Comparison of ENCODE assay signal across 7 mouse cellular contexts in genomic region chr3:88624951-88625350, GRCm38 (mm10). TPM values are rescaled to one million over a fixed set of nuclear protein-coding genes. Genes with fewer than 3 reads are reported as not detected.
DNase-seq lines count a peak whose midpoint lies in the region; ATAC-seq and TF ChIP-seq lines count a peak whose summit lies in the region.

No protein-coding gene starts in this region.

- peak overlapping the region; percentile 79 for H3K4me2 ChIP-seq in hindbrain, embryonic 12.5 days (replicated peaks)
- peak overlapping the region; percentile 94 for H3K4me2 ChIP-seq in midbrain, embryonic 16.5 days (ENCODE audit: low read length)

- no peak for ATAC-seq in megakaryocyte, adult 5-6 weeks (ENCODE audit: poor library complexity, severe bottlenecking)
- ATAC-seq in hindbrain, embryonic 12.5 days (ENCODE audit: low FRiP score), result no peak
- ATAC-seq in midbrain, embryonic 16.5 days, result no peak

- peaks cover 48% of the 10 kb centered on the region for H3K36me3 ChIP-seq in megakaryocyte, embryonic 14.5 days (replicated peaks; ENCODE audit: low read length)
- H3K36me3 ChIP-seq in hindbrain, embryonic 12.5 days, result peaks cover 25% of the 10 kb centered on the region
- 0 out of 2 replicates have a peak, but pooled peaks cover 2% of the 10 kb centered on the region for H3K36me3 ChIP-seq in midbrain, embryonic 16.5 days (ENCODE audit: control insufficient read depth, insufficient read depth, low read length)

- no peak for DNase-seq in c-Kit-positive CD71-positive TER-119-positive erythroid progenitor cells, embryonic 14.5 days (ENCODE audit: low spot score)
- no peak for DNase-seq in ovary, postnatal 14 days (ENCODE audit: low spot score)

- H3K9ac ChIP-seq in hindbrain, embryonic 12.5 days, result peak overlapping the region; percentile 89
- peak overlapping the region; percentile 96 for H3K9ac ChIP-seq in midbrain, embryonic 16.5 days (ENCODE audit: low read depth, low read length)

- H3K4me3 ChIP-seq in megakaryocyte, embryonic 14.5 days (replicated peaks), result peak overlapping the region; percentile 96
- no peak overlapping the region for H3K4me3 ChIP-seq in embryonic fibroblast, embryonic 13.5 days (ENCODE audit: insufficient read depth, low read length)
- H3K4me3 ChIP-seq in hindbrain, embryonic 12.5 days, result peak overlapping the region; percentile 78
- H3K4me3 ChIP-seq in midbrain, embryonic 16.5 days (ENCODE audit: low read depth, low read length), result peak overlapping the region; percentile 93

- peaks cover 87% of the 10 kb centered on the region for H3K4me1 ChIP-seq in megakaryocyte, embryonic 14.5 days
- H3K4me1 ChIP-seq in embryonic fibroblast, embryonic 13.5 days (ENCODE audit: control insufficient read depth, insufficient read depth, low read length), result peaks cover 19% of the 10 kb centered on the region; the same call in 1 of the 2 replicates
- H3K4me1 ChIP-seq in hindbrain, embryonic 12.5 days, result peaks cover 62% of the 10 kb centered on the region
- peaks cover 49% of the 10 kb centered on the region for H3K4me1 ChIP-seq in midbrain, embryonic 16.5 days (ENCODE audit: control insufficient read depth, insufficient read depth, low read length)

- H3K9me3 ChIP-seq in megakaryocyte, embryonic 14.5 days, result no peaks in the 10 kb centered on the region
- no peaks in the 10 kb centered on the region for H3K9me3 ChIP-seq in hindbrain, embryonic 12.5 days (replicated peaks)
- no peaks in the 10 kb centered on the region for H3K9me3 ChIP-seq in midbrain, embryonic 16.5 days (replicated peaks; ENCODE audit: control insufficient read depth, low read length, poor library complexity, severe bottlenecking)

- WGBS in hindbrain, embryonic 12.5 days, result 42% methylated on average over 2 of the region's 2 CpGs
- whole genome bisulfite sequencing in midbrain, embryonic 16.5 days, result 28% methylated on average over 2 of the region's 2 CpGs

- TF ChIP-seq CTCF in embryonic fibroblast, embryonic 13.5 days (IDR thresholded peaks at IDR 0.05; ENCODE audit: borderline replicate concordance, insufficient read depth, low read length), result no peak

- TF ChIP-seq POLR2A in embryonic fibroblast, embryonic 13.5 days (IDR thresholded peaks at IDR 0.05; ENCODE audit: low read depth, low read length), result peak; percentile 45; the same call in 1 of the 2 replicates

- H3K27ac ChIP-seq in embryonic fibroblast, embryonic 13.5 days (ENCODE audit: insufficient read depth, low read length), result peak overlapping the region; percentile 96
- H3K27ac ChIP-seq in hindbrain, embryonic 12.5 days, result peak overlapping the region; percentile 98
- peak overlapping the region; percentile 91 for H3K27ac ChIP-seq in midbrain, embryonic 16.5 days (ENCODE audit: low read length)

- no peaks in the 10 kb centered on the region for H3K27me3 ChIP-seq in megakaryocyte, embryonic 14.5 days (replicated peaks)
- H3K27me3 ChIP-seq in hindbrain, embryonic 12.5 days, result no peaks in the 10 kb centered on the region
- H3K27me3 ChIP-seq in midbrain, embryonic 16.5 days (ENCODE audit: control insufficient read depth, insufficient read depth, low read depth, low read length), result no peaks in the 10 kb centered on the region

RNA-seq across cellular contexts. Expression of gene Arhgef2, which starts 19.2 kb away (rescaled TPM):
- 302 and 446 TPM in 2 replicates for polyA plus RNA-seq in megakaryocyte, embryonic 14.5 days (2012; ENCODE audit: insufficient read depth, low replicate concordance)
- 71.1 and 85.9 TPM in 2 replicates for total RNA-seq in megakaryocyte, adult 5-6 weeks (2015)
- 49.6 and 73.1 TPM in 2 replicates for total RNA-seq in megakaryocyte, adult 5-6 weeks (2017)
- polyA plus RNA-seq in embryonic fibroblast, embryonic 13.5 days (2011; ENCODE audit: insufficient read length, low read depth, missing spikeins), result 174 and 210 TPM in 2 replicates
- polyA plus RNA-seq in hindbrain, embryonic 12.5 days (2016; fragmentation: Nextera tagmentation; extraction: Ambion mirVana), result 171 and 179 TPM in 2 replicates
- 104 and 131 TPM in 2 replicates for polyA plus RNA-seq in midbrain, embryonic 16.5 days (2015; fragmentation: Nextera tagmentation; extraction: Ambion mirVana)

RNA-seq across cellular contexts. Expression of gene Rxfp4, which starts 28.0 kb away (rescaled TPM):
- polyA plus RNA-seq in megakaryocyte, embryonic 14.5 days (2012; ENCODE audit: insufficient read depth, low replicate concordance), result not detected in 2 replicates
- not detected in 2 replicates for total RNA-seq in megakaryocyte, adult 5-6 weeks (2015)
- total RNA-seq in megakaryocyte, adult 5-6 weeks (2017), result not detected in 2 replicates
- polyA plus RNA-seq in embryonic fibroblast, embryonic 13.5 days (2011; ENCODE audit: insufficient read length, low read depth, missing spikeins), result not detected in 2 replicates
- not detected in 2 replicates for polyA plus RNA-seq in hindbrain, embryonic 12.5 days (2016; fragmentation: Nextera tagmentation; extraction: Ambion mirVana)
- not detected in 2 replicates for polyA plus RNA-seq in midbrain, embryonic 16.5 days (2015; fragmentation: Nextera tagmentation; extraction: Ambion mirVana)

RNA-seq across cellular contexts. Expression of gene Ssr2, which starts 49.3 kb away (rescaled TPM):
- polyA plus RNA-seq in megakaryocyte, embryonic 14.5 days (2012; ENCODE audit: insufficient read depth, low replicate concordance), result 111 and 307 TPM in 2 replicates
- total RNA-seq in megakaryocyte, adult 5-6 weeks (2015), result 207 and 216 TPM in 2 replicates
- total RNA-seq in megakaryocyte, adult 5-6 weeks (2017), result 93.2 and 107 TPM in 2 replicates
- polyA plus RNA-seq in embryonic fibroblast, embryonic 13.5 days (2011; ENCODE audit: insufficient read length, low read depth, missing spikeins), result 218 and 298 TPM in 2 replicates
- 152 and 155 TPM in 2 replicates for polyA plus RNA-seq in hindbrain, embryonic 12.5 days (2016; fragmentation: Nextera tagmentation; extraction: Ambion mirVana)
- polyA plus RNA-seq in midbrain, embryonic 16.5 days (2015; fragmentation: Nextera tagmentation; extraction: Ambion mirVana), result 127 and 144 TPM in 2 replicates
